Mouse (Mus musculus) MEL (cell line): ENCODE data around the gene Cdip1. TPM values are rescaled to one million over a fixed set of nuclear protein-coding genes. Genes with fewer than 3 reads are reported as not detected.

Source experiments
- DNase-seq: peaks from one replicate; pipeline ENCODE4 v3.0.0; 2011; ENCODE audit warnings: low read depth, low spot score
- H3K27ac ChIP-seq: 2 replicates; pipeline ENCODE4 v1.5.1; 2012; ENCODE audit warnings: low read depth, mild to moderate bottlenecking, control low read depth, low read length, moderate library complexity; ENCODE audit not compliant: control insufficient read depth
- H3K27me3 ChIP-seq, 2 experiments: fragments of 150-350 bp in 1 of 2; sonication (generic) in 1 of 2; 2 replicates each; pipeline ENCODE4 v1.6.1; 2012; ENCODE audit warnings: low read length in 2 of 2, mild to moderate bottlenecking in 2 of 2, improper control_type of control experiment in 1 of 2, moderate library complexity in 1 of 2; ENCODE audit not compliant: insufficient read depth in 2 of 2, control insufficient read depth in 1 of 2
- H3K36me3 ChIP-seq, 2 experiments: 2 replicates each; pipeline ENCODE4 v1.6.1; 2012 to 2014; ENCODE audit warnings: low read length in 2 of 2, improper control_type of control experiment in 1 of 2, inconsistent platforms in 1 of 2, mild to moderate bottlenecking in 1 of 2; ENCODE audit not compliant: insufficient read depth in 2 of 2, control insufficient read depth in 1 of 2
- H3K4me1 ChIP-seq, 2 experiments: fragments of 150-350 bp in 1 of 2; sonication (generic) in 1 of 2; 2 replicates each; pipeline ENCODE4 v1.6.1; 2012; ENCODE audit warnings: low read length in 2 of 2, improper control_type of control experiment in 1 of 2, mild to moderate bottlenecking in 1 of 2; ENCODE audit not compliant: insufficient read depth in 2 of 2, control insufficient read depth in 1 of 2
- H3K4me3 ChIP-seq, 2 experiments: fragments of 150-350 bp in 1 of 2; sonication (generic) in 1 of 2; 2 replicates each; pipeline ENCODE4 v1.5.1; 2012; ENCODE audit warnings: low read depth in 2 of 2, low read length in 2 of 2, mild to moderate bottlenecking in 2 of 2, moderate library complexity in 2 of 2, control low read depth in 1 of 2, improper control_type of control experiment in 1 of 2; ENCODE audit not compliant: control insufficient read depth in 1 of 2, insufficient read depth in 1 of 2
- H3K79me2 ChIP-seq: 2 replicates; pipeline ENCODE4 v1.6.1; 2012; ENCODE audit warnings: mild to moderate bottlenecking, low read length, moderate library complexity; ENCODE audit not compliant: control insufficient read depth, poor library complexity, insufficient read depth
- H3K9ac ChIP-seq: 2 replicates; pipeline ENCODE4 v1.6.1; 2012; ENCODE audit warnings: low read depth, mild to moderate bottlenecking, control low read depth, low read length, moderate library complexity; ENCODE audit not compliant: control insufficient read depth, poor library complexity, severe bottlenecking
- H3K9me3 ChIP-seq: fragments of 150-350 bp; sonication (generic); replicated peaks from 2 replicates; pipeline ENCODE4 v1.6.1; 2012; ENCODE audit warnings: mild to moderate bottlenecking, low read length, improper control_type of control experiment, moderate library complexity; ENCODE audit not compliant: insufficient read depth
- BHLHE40 ChIP-seq: IDR thresholded peaks from 2 replicates; pipeline ENCODE4 v1.6.1; 2012; ENCODE audit warnings: low read depth, mild to moderate bottlenecking, inconsistent platforms, low read length, improper control_type of control experiment, borderline replicate concordance
- CHD1 ChIP-seq: IDR thresholded peaks from 2 replicates; pipeline ENCODE4 v1.6.1; 2012; ENCODE audit warnings: low read depth, mild to moderate bottlenecking, inconsistent platforms, low read length, improper control_type of control experiment
- ELF1 ChIP-seq: IDR thresholded peaks from 2 replicates; pipeline ENCODE4 v1.6.1; 2014; ENCODE audit warnings: low read depth, mild to moderate bottlenecking, inconsistent platforms, low read length, improper control_type of control experiment, moderate library complexity
- EP300 ChIP-seq, 2 experiments: IDR thresholded peaks; 2 replicates each; pipeline ENCODE4 v1.6.1; 2011; ENCODE audit warnings: improper control_type of control experiment in 2 of 2, low read length in 2 of 2, low read depth in 1 of 2, mild to moderate bottlenecking in 1 of 2
- JUND ChIP-seq: IDR thresholded peaks from 2 replicates; pipeline ENCODE4 v1.6.1; 2011; ENCODE audit warnings: low read depth, mild to moderate bottlenecking, improper control_type of control experiment, low read length
- KAT2A ChIP-seq: conservative IDR thresholded peaks from 2 replicates; pipeline ENCODE4 v1.6.1; 2012; ENCODE audit warnings: low read depth, low read length, improper control_type of control experiment, inconsistent platforms
- MAFK ChIP-seq: IDR thresholded peaks from 2 replicates; pipeline ENCODE4 v1.6.1; 2011; ENCODE audit warnings: low read depth, mild to moderate bottlenecking, low read length, improper control_type of control experiment, borderline replicate concordance
- MAX ChIP-seq: IDR thresholded peaks from 2 replicates; pipeline ENCODE4 v1.6.1; 2011; ENCODE audit warnings: low read length, improper control_type of control experiment
- MEF2A ChIP-seq: IDR thresholded peaks from 2 replicates; pipeline ENCODE4 v1.6.1; 2014; ENCODE audit warnings: low read depth, mild to moderate bottlenecking, inconsistent platforms, low read length, improper control_type of control experiment; ENCODE audit not compliant: poor library complexity, insufficient replicate concordance, severe bottlenecking; ENCODE audit errors: extremely low read depth
- MYB ChIP-seq: IDR thresholded peaks from 2 replicates; pipeline ENCODE4 v1.6.1; 2011; ENCODE audit warnings: mild to moderate bottlenecking, low read depth, low read length, improper control_type of control experiment
- NELFE ChIP-seq: IDR thresholded peaks from 2 replicates; pipeline ENCODE4 v1.6.1; 2011; ENCODE audit warnings: low read depth, low read length, improper control_type of control experiment
- NRF1 ChIP-seq: IDR thresholded peaks from 2 replicates; pipeline ENCODE4 v1.6.1; 2014; ENCODE audit warnings: low read depth, mild to moderate bottlenecking, inconsistent platforms, low read length, improper control_type of control experiment, moderate library complexity; ENCODE audit not compliant: poor library complexity, insufficient read depth, severe bottlenecking
- POLR2A ChIP-seq, 2 experiments: IDR thresholded peaks; 2 replicates each; pipeline ENCODE4 v1.6.1; 2011 to 2012; ENCODE audit warnings: low read length in 2 of 2, mild to moderate bottlenecking in 2 of 2, control low read depth in 1 of 2, improper control_type of control experiment in 1 of 2, low read depth in 1 of 2, moderate library complexity in 1 of 2; ENCODE audit not compliant: control insufficient read depth in 1 of 2, insufficient read depth in 1 of 2, poor library complexity in 1 of 2
- SIN3A ChIP-seq: IDR thresholded peaks from 2 replicates; pipeline ENCODE4 v1.6.1; 2012; ENCODE audit warnings: low read length, improper control_type of control experiment, inconsistent platforms
- TAL1 ChIP-seq: IDR thresholded peaks from 2 replicates; pipeline ENCODE4 v1.6.1; 2012; ENCODE audit warnings: mild to moderate bottlenecking, inconsistent platforms, low read length, moderate library complexity, mixed read lengths
- TCF12 ChIP-seq: IDR thresholded peaks from 2 replicates; pipeline ENCODE4 v1.6.1; 2014; ENCODE audit warnings: low read depth, mild to moderate bottlenecking, inconsistent platforms, low read length, improper control_type of control experiment, moderate library complexity
- USF1 ChIP-seq: IDR thresholded peaks from 2 replicates; pipeline ENCODE4 v1.6.1; 2014; ENCODE audit warnings: low read depth, mild to moderate bottlenecking, inconsistent platforms, low read length, improper control_type of control experiment, moderate library complexity
- ZKSCAN1 ChIP-seq: IDR thresholded peaks from 2 replicates; pipeline ENCODE4 v1.6.1; 2012; ENCODE audit warnings: low read depth, mild to moderate bottlenecking, inconsistent platforms, low read length, improper control_type of control experiment, moderate library complexity
- polyA plus RNA-seq, 2 experiments: library from polyadenylated mRNA; stranded (reverse) in 1 of 2; unstranded in 1 of 2; fragments of >175 nt in 1 of 2; fragments of >200 nt in 1 of 2; gene quantifications; 2 replicates each; pipeline versions ENCODE4 v1.2.1 to v1.2.4; 2012; ENCODE audit warnings: low replicate concordance in 2 of 2, low read depth in 1 of 2; ENCODE audit not compliant: insufficient read length in 2 of 2, insufficient read depth in 1 of 2, missing spikeins in 1 of 2
- total RNA-seq: library from RNA; depleted of rRNA; stranded (reverse); fragments of 300-350 nt; gene quantifications from 2 replicates; pipeline ENCODE4 v1.2.3, GENCODE M21; 2012

The Cdip1 gene
- total and polyA plus RNA-seq, 3 experiments: 24.8 to 97.8 (median 32.8) TPM

GRCm38 (mm10) chr16:4730776-4731358, 59.2 kb downstream of the Cdip1 start:
- no peak for DNase-seq
- no peaks in the 10 kb centered on the region for H3K9me3 ChIP-seq
- no peaks in the 10 kb centered on the region for H3K27me3 ChIP-seq
- no peak overlapping the region for H3K27ac ChIP-seq
- H3K4me1 ChIP-seq: peaks cover 5 to 7% of the 10 kb centered on the region in 2 experiments
- peaks cover 0 to 21% of the 10 kb centered on the region in 2 experiments; a peak in 3 of 4 replicates for H3K36me3 ChIP-seq
- no peak overlapping the region for H3K9ac ChIP-seq
- no peak for TF ChIP-seq NELFE
- TF ChIP-seq MEF2A: no peak
- no peak for TF ChIP-seq MYB
- H3K79me2 ChIP-seq: peaks cover 32% of the 10 kb centered on the region
- no peak overlapping the region for H3K4me3 ChIP-seq

GRCm38 (mm10) chr16:4727963-4728362, 62.1 kb downstream of the Cdip1 start:
- DNase-seq: peak; percentile 51
- TF ChIP-seq MAX (no peak), CHD1 (no peak), JUND (no peak), ELF1 (no peak), MAFK (no peak), ZKSCAN1 (no peak), SIN3A (no peak), NELFE (no peak), NRF1 (no peak), USF1 (no peak), BHLHE40 (no peak), MEF2A (no peak), KAT2A (no peak), POLR2A (IDR thresholded peaks at IDR 0.05; ENCODE audit: control insufficient read depth in 1 of 2, insufficient read depth in 1 of 2, low read depth in 1 of 2, low read length in 2 of 2, poor library complexity in 1 of 2) (no peak), TCF12 (no peak), TAL1 (no peak), EP300 (IDR thresholded peaks at IDR 0.05; ENCODE audit: low read depth in 1 of 2, low read length in 2 of 2) (no peak)
- peaks cover 0 to 27% of the 10 kb centered on the region in 2 experiments; a peak in 3 of 4 replicates for H3K36me3 ChIP-seq
- peaks cover 6 to 10% of the 10 kb centered on the region in 2 experiments for H3K4me1 ChIP-seq
- H3K9ac ChIP-seq: peak overlapping the region; percentile 16; the same call in 1 of the 2 replicates
- H3K4me3 ChIP-seq: no peak overlapping the region
- H3K27ac ChIP-seq: no peak overlapping the region
- peaks cover 29% of the 10 kb centered on the region for H3K79me2 ChIP-seq
- H3K27me3 ChIP-seq: no peaks in the 10 kb centered on the region
- H3K9me3 ChIP-seq: no peaks in the 10 kb centered on the region
